Mouse (Mus musculus) urinary bladder, postnatal 14 days (tissue): Measurements from ENCODE around the gene Prss22.

Source experiments
- DNase-seq: peaks from one replicate; pipeline ENCODE4 v3.0.0; 2021; ENCODE audit warnings: low spot score

Prss22 gene

GRCm38 (mm10) chr17:23997901-23998300 is at the start of gene Prss22:
TSS of gene Prss22 (minus strand) at chr17:23998100.
- peak; percentile 89 for DNase-seq

- no peak for DNase-seq
Measured at GRCm38 (mm10) chr17:24046026-24046425, 48.1 kb upstream of the Prss22 start.

GRCm38 (mm10) chr17:24045608-24046007 is 47.7 kb upstream of the Prss22 start:
- DNase-seq = no peak

DNA sequence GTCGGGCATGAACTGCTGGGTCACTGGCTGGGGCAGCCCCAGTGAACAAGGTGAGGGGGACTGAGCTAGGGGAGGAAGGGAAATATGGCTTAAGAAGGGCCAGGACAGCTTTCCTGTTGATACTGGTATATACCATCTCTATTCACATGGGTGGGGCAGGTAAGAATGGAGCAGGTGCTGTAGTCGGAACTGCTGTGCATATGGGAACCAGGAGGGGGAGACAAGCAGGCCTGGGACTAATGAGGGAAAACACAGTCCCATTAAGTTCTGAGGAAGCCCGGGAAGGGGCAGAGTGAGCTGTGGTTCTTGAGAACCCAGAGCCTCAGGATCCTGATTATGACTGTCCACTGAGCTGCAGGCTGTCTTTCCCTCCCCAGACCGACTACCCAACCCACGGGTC is 46.6 kb upstream of the Prss22 start:
- DNase-seq = no peak

GRCm38 (mm10) chr17:24037844-24038243 is 39.9 kb upstream of the Prss22 start, which contains the start of gene Prss27:
TSS of gene Prss27 (plus strand) at chr17:24038144.
- peak; percentile 37 for DNase-seq

- peak; percentile 53 for DNase-seq
Measured at GRCm38 (mm10) chr17:24037360-24037759, 39.5 kb upstream of the Prss22 start.

GRCm38 (mm10) chr17:24036954-24037353 is 39.1 kb upstream of the Prss22 start:
- no peak for DNase-seq

DNA sequence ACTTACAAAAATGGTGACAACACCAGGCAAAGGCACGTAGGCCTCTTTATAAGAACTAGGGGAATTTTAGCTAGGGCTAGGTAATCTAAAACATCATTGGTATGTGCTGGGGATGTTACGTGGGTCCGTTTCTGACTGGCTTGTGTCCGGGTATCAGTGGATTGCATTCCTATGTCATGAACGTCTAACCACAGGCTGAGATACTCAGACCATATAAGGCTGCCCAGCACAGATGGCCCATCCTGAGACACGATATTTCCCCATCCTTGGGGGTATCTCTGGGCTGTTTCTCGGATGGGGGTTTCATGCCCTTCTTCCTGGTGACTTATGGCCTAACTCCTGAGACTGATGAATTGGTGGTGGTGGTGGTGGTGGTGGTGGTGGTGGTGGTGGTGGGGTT is 37.2 kb upstream of the Prss22 start:
- no peak for DNase-seq

DNA sequence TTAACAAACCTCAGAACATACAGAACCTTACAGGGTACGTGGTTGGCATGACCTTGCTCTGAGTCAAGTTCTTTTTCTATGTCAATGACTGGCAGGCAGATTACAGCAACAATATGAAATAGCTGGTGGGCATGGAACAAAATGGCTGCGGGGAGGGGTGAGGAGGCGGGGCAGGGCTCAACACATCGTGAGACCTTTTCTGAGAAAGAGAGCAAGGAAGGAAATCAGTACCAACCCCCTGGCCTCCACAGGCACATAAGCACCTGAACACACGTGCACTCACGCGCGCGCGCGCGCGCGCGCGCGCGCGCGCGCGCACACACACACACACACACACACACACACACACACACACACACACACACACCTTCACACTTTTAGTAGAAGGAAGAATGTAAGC is 32.7 kb upstream of the Prss22 start:
- no peak for DNase-seq

DNA sequence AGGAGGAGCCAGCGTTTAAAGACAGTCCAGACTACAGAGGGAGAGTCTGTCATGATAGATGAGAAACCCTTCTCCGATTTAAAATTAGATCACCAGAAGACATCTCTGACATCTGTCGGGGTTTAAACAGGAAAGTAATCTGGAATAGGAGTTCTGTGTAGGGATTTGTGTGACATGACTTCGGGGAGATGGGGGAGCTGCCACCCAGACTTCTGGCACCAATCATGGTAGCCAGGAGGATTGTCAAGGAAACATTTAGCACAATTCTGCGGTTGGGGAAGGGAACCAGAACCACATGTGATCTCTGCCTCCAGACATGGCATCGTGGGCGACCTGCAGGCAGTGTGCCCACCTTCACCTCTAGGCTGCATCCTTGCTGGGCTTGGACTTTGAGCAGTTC is 31.6 kb upstream of the Prss22 start:
- no peak for DNase-seq

DNA sequence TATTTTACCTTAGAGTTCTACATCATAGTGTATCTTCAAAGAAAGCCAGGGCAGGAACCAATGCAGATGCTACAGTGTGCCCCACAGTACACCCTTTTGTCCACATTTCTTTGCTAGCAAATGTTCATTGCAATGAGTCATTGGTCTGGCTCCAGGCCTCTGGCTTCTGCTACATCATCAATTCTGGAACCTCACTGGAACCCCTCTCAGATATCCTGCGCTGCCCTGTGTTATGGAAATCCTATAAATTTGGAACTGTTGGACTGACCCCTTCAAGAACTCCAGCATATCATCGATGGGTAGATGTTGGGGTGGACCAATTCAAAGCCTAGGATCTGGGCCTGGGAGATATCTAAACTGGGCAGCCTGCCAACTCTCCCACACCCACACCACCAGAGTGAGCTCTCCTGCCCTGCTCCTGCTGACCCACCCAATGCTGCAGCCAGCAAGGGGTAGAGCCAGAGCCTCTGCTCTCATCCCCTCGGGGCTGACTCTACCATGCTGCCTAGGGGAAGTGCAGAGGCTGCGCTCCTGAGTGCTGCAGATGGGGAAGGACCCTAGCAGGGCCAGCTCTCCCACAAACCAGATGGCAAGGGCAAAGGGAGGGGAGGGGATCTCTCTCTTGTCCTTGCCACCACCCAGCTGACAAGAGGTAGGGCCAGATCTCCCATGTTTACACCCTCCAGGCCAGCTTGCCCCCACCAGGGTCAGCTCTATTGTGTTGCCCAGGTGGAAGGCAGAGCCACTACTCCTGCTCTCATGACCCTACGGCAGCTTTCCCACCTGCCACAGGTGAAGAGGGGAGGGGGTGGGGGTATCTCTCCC is 23.7 kb upstream of the Prss22 start:
- peak; percentile 64 for DNase-seq

DNA sequence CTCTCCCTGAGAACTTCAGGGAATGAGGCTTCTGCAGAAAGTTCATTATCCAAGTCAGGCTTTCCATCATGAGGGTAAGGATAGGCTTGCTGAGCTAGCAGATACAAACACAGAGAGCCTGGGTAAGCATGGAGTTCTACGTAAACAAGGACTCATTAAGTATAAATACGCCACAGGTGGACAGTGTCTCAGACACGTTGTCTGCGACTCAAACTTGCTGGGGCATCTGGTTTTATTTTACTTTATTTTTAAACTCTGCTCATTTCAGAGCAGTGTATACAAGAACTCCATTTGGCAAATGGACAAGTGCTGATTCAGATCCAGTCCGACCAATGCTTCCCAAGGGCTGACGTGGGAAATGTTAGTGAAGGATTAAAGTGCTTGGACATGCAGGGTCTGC is 22.8 kb upstream of the Prss22 start:
- peak; percentile 38 for DNase-seq

DNA sequence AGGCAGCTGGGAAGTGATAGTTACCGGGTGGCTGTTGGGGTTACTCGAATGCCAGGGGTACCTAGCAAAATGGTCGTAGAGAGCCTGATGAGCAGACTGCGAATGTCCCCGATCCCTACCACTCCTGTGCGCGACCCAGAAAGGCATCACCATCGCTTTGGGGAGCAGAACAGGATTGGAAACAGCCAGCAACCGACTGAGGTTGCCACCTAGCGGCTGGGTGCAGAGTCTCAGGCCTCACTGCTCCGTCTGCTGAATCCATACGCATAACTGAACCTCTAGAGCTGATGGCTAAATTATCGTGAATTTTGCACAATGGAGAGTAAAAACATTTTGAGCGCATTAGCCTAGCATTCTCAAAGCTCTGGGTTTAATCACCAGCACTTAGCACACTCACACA is 17.8 kb upstream of the Prss22 start:
- DNase-seq = no peak

GRCm38 (mm10) chr17:24014433-24014965 is 16.6 kb upstream of the Prss22 start:
- no peak for DNase-seq

GRCm38 (mm10) chr17:24012921-24013320 is 15.0 kb upstream of the Prss22 start:
- no peak for DNase-seq

DNA sequence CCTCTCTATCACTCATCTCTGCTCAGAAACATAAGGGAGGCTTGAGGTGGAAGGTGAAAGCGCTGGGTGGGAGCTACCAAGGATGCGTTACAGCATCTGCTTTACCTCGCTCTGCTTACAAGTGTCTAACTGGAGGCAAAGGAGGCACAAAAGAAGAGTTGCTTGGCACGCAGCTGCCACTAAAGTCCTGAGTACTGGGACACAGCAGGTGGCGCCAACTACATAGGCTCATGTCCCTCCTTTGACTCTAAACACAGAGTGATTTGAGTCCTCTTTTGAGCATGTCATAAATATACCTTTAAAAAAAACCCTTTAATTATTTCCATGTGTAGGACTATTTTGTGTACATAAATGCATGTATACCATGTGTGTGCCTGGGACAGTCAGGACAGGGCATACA is 11.7 kb upstream of the Prss22 start:
- DNase-seq = no peak

DNA sequence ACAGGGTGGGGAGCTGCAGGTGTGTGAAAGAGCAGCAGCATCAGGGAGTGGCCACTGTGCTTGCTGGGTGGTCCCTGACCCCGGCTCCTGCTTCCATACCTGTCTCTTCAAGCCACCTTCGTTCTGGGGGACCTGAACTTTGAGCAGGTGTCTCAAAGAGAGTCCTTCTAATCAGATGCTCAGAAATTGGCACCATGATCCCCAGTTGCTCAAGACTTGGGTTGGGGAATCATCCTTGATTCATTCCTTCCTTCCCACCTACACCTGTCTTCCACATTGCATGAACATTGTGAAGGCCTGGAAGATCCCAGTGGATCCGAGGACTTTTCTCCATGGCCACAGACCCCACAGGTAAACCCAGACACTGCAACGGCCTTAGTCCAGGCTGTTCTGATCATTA is 10.2 kb upstream of the Prss22 start:
- DNase-seq = no peak

DNA sequence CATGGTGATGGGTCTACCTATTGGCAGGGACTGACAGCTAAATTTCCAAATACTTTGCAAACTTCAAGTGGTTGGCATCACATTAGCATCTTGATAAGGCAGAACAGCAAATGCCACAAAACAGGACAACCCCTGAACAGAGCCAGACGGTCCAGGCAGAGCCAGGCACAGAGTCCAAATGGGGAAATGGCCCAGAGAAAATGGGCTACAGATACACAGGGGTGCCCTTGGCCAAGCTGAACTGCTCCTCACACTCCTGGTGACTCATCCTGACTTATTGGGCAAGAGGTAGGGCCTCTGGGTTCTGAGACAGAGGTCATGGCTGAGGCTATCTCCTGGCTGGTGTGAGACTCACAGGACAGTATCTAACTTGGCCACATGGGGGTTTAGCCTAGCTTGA is 9.5 kb upstream of the Prss22 start:
- DNase-seq = peak; percentile 46

- DNase-seq = no peak
Measured at GRCm38 (mm10) chr17:24006930-24007329, 9.0 kb upstream of the Prss22 start.

GRCm38 (mm10) chr17:24005049-24005448 is 7.1 kb upstream of the Prss22 start:
- DNase-seq = no peak

- no peak for DNase-seq
Measured at GRCm38 (mm10) chr17:24004071-24004665, 6.3 kb upstream of the Prss22 start.

GRCm38 (mm10) chr17:24000404-24000803 is 2.5 kb upstream of the Prss22 start:
- peak; percentile 53 for DNase-seq

- peak; percentile 69 for DNase-seq
Measured at GRCm38 (mm10) chr17:23998383-23998782, 483 bp upstream of the Prss22 start.
